Mouse (Mus musculus) cerebellum, postnatal 4 days (tissue): ENCODE results near the gene Neil1.
A peak's percentile ranks its signal among the peaks of the same experiment; 100 is the strongest.

Experiments used
- DNase-seq, 2 experiments: peaks; one replicate each; pipeline ENCODE4 v3.0.0; 2022; ENCODE audit warnings: low spot score in 2 of 2, mixed read lengths in 1 of 2

Neil1 gene

GRCm38 (mm10) chr9:57148144-57148878 is at the start of gene Neil1:
Gene Neil1 (minus strand): TSS chr9:57148305.
- peak; percentile 65 to 76 for DNase-seq

- DNase-seq: no peak
These were observed 49.3 kb upstream of the Neil1 start for GRCm38 (mm10) chr9:57197414-57197813.

- DNase-seq: no peak
These were observed 48.6 kb upstream of the Neil1 start for GRCm38 (mm10) chr9:57196708-57197107.

GRCm38 (mm10) chr9:57168411-57168810 is 20.3 kb upstream of the Neil1 start:
- DNase-seq: no peak

- no peak for DNase-seq
These were observed 18.1 kb upstream of the Neil1 start for GRCm38 (mm10) chr9:57166173-57166572.

GRCm38 (mm10) chr9:57163137-57163536 is 15.0 kb upstream of the Neil1 start:
- no peak for DNase-seq

GRCm38 (mm10) chr9:57162496-57162895 is 14.4 kb upstream of the Neil1 start:
- no peak for DNase-seq

- no peak for DNase-seq
These were observed 10.4 kb upstream of the Neil1 start for GRCm38 (mm10) chr9:57158506-57158905.

GRCm38 (mm10) chr9:57158013-57158470 is 9.9 kb upstream of the Neil1 start, which contains the start of gene Commd4:
Gene Commd4 (minus strand): TSS chr9:57158331.
- DNase-seq: peak; percentile 68 to 89

GRCm38 (mm10) chr9:57157499-57157898 is 9.4 kb upstream of the Neil1 start:
- no peak for DNase-seq

- DNase-seq: no peak
These were observed 8.7 kb upstream of the Neil1 start for GRCm38 (mm10) chr9:57156823-57157222.

GRCm38 (mm10) chr9:57156383-57156782 is 8.3 kb upstream of the Neil1 start:
- DNase-seq: no peak

- no peak for DNase-seq
These were observed 4.2 kb upstream of the Neil1 start for GRCm38 (mm10) chr9:57152331-57152730.

- DNase-seq: no peak
These were observed 2.1 kb upstream of the Neil1 start for GRCm38 (mm10) chr9:57150192-57150591.

- no peak for DNase-seq
These were observed 916 bp upstream of the Neil1 start for GRCm38 (mm10) chr9:57149021-57149420.

- no peak for DNase-seq
These were observed 631 bp downstream of the Neil1 start for GRCm38 (mm10) chr9:57147205-57148143.

- DNase-seq: no peak
These were observed 1.5 kb downstream of the Neil1 start for GRCm38 (mm10) chr9:57146451-57147066.

- DNase-seq: no peak
These were observed 3.3 kb downstream of the Neil1 start for GRCm38 (mm10) chr9:57144830-57145229.

- DNase-seq: no peak
These were observed 4.9 kb downstream of the Neil1 start for GRCm38 (mm10) chr9:57143212-57143611.

- DNase-seq: no peak
These were observed 6.4 kb downstream of the Neil1 start for GRCm38 (mm10) chr9:57141417-57142353.

- DNase-seq: no peak
These were observed 8.5 kb downstream of the Neil1 start for GRCm38 (mm10) chr9:57139571-57139970.
